Mouse (Mus musculus): Measurements from ENCODE around the gene Itga9.

Gene Itga9

GRCm38 (mm10) chr9:118776880-118777438 is 170.5 kb downstream of the Itga9 start:
- no peak for DNase-seq (ENCODE audit: low spot score)

GRCm38 (mm10) chr9:118778596-118778995 is 172.1 kb downstream of the Itga9 start:
- no peak for DNase-seq (ENCODE audit: low spot score)

- no peak for DNase-seq (ENCODE audit: low spot score)
These were observed 178.1 kb downstream of the Itga9 start for GRCm38 (mm10) chr9:118784621-118785020.

GRCm38 (mm10) chr9:118785816-118786215 is 179.3 kb downstream of the Itga9 start:
- DNase-seq (ENCODE audit: low spot score) = no peak

DNA sequence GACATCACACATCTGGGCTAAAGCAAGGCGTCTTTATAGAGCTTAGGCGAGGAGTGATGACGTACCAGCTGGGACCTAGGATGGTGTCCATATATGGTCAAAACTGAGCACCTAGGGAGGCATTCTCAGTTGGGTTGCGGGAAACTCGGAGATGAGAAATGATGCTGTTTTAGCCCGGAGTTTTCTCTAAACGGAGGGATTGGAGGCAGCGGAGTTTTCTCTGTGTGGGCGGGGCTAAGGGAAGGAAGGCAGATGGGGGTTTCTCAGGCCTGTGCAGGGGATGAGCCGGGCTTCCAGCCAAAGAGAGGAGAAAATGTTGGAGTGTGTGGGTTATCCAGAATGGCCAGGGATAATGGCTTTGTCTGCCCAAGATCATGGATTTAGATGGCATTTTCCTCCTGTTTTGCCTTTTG is 182.4 kb downstream of the Itga9 start:
- DNase-seq (ENCODE audit: low spot score) = no peak

GRCm38 (mm10) chr9:118791231-118791630 is 184.7 kb downstream of the Itga9 start:
- no peak for DNase-seq (ENCODE audit: low spot score)

- DNase-seq (ENCODE audit: low spot score) = no peak
These were observed 186.8 kb downstream of the Itga9 start for GRCm38 (mm10) chr9:118793151-118793785.

DNA sequence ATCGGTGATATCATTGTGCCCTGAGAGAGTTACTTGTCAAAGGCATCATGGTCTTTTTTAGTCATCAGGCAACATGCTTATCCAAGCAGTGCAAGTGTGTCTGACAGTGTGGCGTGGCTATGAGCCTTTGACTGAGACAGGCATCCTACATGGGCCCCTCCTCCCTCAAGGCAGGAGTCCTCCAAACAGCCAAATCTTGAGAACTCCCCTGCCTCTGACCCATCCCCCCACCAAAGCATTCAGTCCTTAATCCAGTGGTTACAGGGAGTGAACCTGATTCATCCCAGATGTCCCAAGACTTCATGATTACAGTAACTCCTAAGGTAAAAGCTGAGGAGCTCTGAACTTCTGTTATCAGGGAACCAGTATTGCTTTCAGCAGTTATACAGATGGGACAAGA is 188.2 kb downstream of the Itga9 start:
- DNase-seq (ENCODE audit: low spot score) = no peak

DNA sequence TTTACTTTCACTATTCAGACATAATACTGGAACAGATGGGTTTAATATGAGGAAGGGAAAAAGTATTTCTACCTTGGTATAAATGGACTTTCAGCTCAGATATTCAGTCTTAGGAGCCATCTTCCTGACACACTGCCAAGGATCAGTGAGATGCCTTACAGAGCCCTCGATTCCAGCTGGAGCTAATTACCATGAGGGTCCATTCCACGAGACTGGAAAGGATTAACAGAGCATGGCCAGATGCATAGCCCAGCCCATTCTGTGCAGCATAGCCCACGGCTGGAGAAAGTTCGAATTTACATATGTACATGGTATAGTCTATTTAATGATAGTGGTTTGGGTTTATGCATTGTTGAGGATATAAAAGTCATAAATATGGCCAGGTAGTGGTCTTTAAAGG is 188.8 kb downstream of the Itga9 start:
- DNase-seq (ENCODE audit: low spot score) = no peak

DNA sequence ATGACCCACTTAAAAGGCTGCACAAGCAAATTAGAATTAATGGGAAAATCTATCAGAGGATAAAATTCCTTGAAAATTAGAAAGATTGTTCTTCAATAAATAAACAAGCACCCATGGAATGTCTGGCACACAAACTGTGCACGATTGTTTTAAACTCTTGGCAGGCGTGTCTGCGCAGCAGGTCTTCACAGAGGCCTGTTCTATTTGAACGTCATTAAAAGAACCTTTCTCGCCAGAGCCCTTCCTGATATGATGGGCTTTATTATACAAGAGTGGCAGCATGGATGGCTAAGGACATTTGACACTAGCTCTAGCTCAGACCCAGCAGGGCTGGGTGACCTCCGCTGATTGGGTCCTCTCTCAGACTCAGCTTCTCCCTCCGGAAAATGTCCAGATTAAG is 192.6 kb downstream of the Itga9 start:
- no peak for DNase-seq (ENCODE audit: low spot score)

DNA sequence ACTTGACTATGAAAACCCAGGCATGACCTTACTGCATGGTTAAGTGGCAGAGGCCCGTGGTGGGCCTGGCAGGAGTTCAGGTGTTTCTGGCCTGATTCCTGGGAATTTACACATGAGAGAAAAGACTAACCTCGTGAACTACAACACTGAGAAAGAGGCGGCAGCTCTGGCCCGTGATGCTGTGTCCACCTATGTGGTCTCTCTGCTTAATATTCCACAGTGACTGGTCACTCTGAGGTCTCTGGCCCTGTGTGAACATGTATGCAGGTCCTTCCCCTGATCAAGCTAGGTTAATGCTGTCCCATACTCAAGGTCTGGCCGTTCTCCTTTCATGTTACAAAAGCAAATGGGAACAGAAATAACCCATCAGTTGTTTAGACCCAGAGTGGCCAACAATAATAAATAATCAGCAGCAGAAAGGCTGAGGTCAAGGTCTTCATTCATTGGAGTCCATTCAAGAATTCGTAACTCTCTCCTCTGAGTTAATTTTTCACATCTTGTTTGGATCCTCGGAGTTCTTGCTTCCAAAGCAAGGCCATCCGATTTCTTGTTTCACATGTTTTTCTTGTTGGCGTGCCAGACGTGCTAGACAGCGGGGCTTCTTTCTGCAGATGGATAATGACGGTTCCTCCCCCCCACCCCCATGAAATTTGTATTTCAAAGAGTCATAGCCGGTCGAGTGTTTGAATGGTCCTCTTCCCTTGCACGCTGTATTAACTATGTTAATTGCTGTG is 194.9 kb downstream of the Itga9 start:
- peak; percentile 37 for DNase-seq (ENCODE audit: low spot score)

- DNase-seq (ENCODE audit: low spot score) = no peak
These were observed 195.4 kb downstream of the Itga9 start for GRCm38 (mm10) chr9:118801910-118802287.

- DNase-seq (ENCODE audit: low spot score) = no peak
These were observed 195.9 kb downstream of the Itga9 start for GRCm38 (mm10) chr9:118802380-118802779.

DNA sequence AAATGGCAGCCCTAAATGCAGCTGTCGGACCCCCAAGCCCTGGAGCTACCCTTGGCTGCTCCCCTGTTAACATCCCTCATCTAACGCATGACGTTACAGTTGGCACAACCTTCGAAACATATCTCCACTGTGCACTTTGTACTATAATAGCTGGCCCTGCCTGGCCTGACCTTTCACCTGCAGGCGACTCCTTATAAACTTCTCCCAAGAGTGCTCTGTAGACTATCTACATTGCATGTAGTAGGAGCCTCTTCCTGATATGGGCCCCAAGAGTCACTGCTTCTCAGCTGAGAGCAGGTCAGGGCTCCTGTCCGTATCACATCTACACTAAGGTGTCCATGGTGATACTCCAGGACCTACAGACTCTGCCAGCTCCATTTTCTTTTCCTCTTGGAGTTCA is 199.2 kb downstream of the Itga9 start:
- no peak for DNase-seq (ENCODE audit: low spot score)

- DNase-seq (ENCODE audit: low spot score) = no peak
These were observed 201.2 kb downstream of the Itga9 start for GRCm38 (mm10) chr9:118807669-118808068.

- no peak for DNase-seq (ENCODE audit: low spot score)
These were observed 205.7 kb downstream of the Itga9 start for GRCm38 (mm10) chr9:118812221-118812620.

- no peak for DNase-seq (ENCODE audit: low spot score)
These were observed 207.0 kb downstream of the Itga9 start for GRCm38 (mm10) chr9:118813492-118813891.

DNA sequence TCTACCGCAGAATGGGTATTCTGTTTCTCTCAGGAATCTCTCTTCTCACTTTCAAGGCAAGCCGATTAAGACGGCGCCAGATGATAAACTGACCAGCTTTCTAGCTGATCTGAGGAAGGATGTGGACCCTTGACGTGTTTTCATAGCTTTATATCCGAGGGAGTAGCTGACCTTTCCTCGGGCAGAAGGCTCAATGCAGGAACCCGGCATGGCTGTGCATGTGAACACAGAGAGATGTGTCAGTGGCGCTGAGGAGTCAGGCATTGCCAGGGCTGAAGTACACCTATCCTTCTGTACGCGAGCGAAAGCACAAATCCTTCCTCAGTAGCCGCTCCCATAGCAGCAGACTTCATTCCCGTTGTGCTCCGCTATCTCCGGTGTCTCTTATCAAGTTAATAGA is 207.6 kb downstream of the Itga9 start:
- DNase-seq (ENCODE audit: low spot score) = no peak

GRCm38 (mm10) chr9:118814461-118814860 is 208.0 kb downstream of the Itga9 start:
- DNase-seq (ENCODE audit: low spot score) = no peak

- no peak for DNase-seq (ENCODE audit: low spot score)
These were observed 209.1 kb downstream of the Itga9 start for GRCm38 (mm10) chr9:118815543-118815942.

DNA sequence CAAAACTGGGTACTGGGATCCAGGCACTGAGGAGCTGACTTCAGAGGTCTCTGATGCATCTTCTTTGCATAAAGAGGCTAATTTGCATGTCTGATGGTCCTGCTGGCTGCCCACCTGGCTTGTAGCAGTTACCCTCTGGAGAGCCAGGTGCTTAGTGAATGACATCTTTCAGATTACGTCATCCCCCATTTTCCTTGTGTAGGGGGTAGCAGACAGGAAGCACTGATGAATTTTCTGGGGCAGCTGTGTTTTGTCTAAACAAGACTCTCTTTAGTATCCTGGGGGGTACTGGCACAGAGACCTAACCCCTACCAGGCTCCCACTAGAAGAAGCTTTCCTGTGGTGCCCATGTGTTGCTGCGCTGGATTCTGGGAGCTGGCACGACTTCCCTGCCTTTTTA is 212.0 kb downstream of the Itga9 start:
- no peak for DNase-seq (ENCODE audit: low spot score)

DNA sequence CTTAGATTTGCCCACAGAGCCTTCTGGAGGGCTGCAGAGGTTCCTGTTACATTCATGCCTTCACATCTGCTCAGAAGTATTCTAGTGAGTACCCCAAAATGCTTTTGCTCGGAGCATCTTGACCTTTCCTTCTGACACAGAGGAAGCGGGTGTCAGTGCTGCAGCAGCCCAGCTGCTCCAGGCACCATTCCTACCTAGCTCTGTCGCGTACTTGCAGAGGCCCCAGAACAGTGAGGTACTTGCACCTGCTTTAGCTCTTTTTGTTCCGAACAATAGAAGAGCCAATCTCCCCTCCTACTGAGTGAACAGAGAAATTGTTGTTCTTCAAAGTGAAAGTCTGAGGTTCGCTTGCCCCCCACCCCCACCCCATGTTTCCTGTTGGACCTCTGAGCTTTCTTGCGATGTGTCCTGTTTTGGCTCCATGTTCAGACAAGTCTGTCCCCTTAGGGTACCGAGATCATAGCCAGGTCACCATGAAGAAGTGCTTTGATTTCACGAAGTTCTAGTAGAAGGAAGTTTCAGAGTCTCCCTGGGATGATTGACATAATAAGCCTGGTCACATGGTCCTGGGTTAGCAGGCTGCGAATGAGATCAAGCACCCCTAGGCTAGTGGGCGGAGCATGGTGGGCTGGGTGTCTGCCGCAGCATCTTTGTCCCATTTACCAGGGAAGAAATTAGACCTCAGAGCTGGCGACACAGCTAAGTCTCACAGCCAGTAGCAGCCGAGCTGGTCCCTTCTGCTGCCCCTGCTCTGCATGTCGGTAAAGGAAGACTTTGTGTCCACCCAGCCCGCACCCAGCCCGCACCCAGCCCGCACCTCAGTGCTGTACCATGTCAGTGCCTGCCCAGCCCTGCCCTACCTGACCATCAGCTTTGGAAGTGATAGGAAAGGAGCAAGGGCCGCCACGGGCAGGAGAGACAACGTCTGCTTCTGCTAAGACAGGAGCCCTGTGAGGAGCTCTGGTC is 215.0 kb downstream of the Itga9 start:
- DNase-seq (ENCODE audit: low spot score) = no peak

Data from testis, postnatal 14 days (tissue).